ENCODE assay signal across 7 mouse cellular contexts in the genomic region with DNA sequence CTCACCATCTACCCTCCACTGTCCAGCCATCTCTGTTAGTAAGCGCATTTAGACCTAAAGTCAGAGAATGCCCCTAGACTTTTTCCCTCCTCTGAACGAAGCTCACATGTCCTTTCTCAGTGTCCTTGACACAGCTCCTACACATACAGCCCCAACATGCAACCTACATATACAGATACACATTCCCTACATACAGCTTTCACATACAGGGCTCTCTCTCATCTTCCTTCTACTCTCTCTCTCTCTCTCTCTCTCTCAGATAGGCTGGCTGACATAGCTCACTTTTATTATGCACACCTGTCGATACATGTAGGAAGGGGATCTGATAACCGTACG. TPM values are rescaled to one million over a fixed set of nuclear protein-coding genes. Genes with fewer than 3 reads are reported as not detected.
DNase-seq lines count a peak whose midpoint lies in the region; ATAC-seq and TF ChIP-seq lines count a peak whose summit lies in the region.

No protein-coding gene starts in this region.

- 0 out of 2 replicates have a peak, but pooled peaks cover 4% of the 10 kb centered on the region for H3K4me1 ChIP-seq in lung, embryonic 14.5 days (ENCODE audit: insufficient read depth)
- peaks cover 22% of the 10 kb centered on the region for H3K4me1 ChIP-seq in forebrain, embryonic 10.5 days
- H3K4me1 ChIP-seq in limb, embryonic 10.5 days: peaks cover 14% of the 10 kb centered on the region
- peaks cover 36% of the 10 kb centered on the region for H3K4me1 ChIP-seq in neural tube, embryonic 15.5 days

- no peak for DNase-seq in lung, embryonic 14.5 days
- DNase-seq in lung, postnatal 14 days: no peak
- DNase-seq in forebrain, embryonic 10.5 days (ENCODE audit: extremely low spot score, low spot score): no peak
- DNase-seq in limb, embryonic 10.5 days (ENCODE audit: low spot score): no peak
- no peak for DNase-seq in right cerebral cortex, postnatal 10 days (ENCODE audit: low spot score in 2 of 2)
- DNase-seq in frontal cortex, postnatal 10 days (ENCODE audit: low spot score in 2 of 2): no peak

- H3K9ac ChIP-seq in lung, embryonic 14.5 days: peak overlapping the region; percentile 90
- H3K9ac ChIP-seq in neural tube, embryonic 15.5 days (replicated peaks): peak overlapping the region; percentile 90

- H3K27ac ChIP-seq in lung, embryonic 14.5 days (ENCODE audit: low read depth): peak overlapping the region; percentile 83; the same call in 1 of the 2 replicates
- peak overlapping the region; percentile 92 for H3K27ac ChIP-seq in forebrain, embryonic 10.5 days
- peak overlapping the region; percentile 93; the same call in 1 of the 2 replicates for H3K27ac ChIP-seq in limb, embryonic 10.5 days
- H3K27ac ChIP-seq in neural tube, embryonic 15.5 days (replicated peaks): peak overlapping the region; percentile 91; the same call in 1 of the 2 replicates

- TF ChIP-seq CTCF in lung, embryonic 14.5 days (IDR thresholded peaks at IDR 0.05; ENCODE audit: low read depth): no peak

- peak overlapping the region; percentile 81 for H3K4me3 ChIP-seq in lung, embryonic 14.5 days (ENCODE audit: low read depth, low read length)
- peak overlapping the region; percentile 77 for H3K4me3 ChIP-seq in forebrain, embryonic 10.5 days
- H3K4me3 ChIP-seq in limb, embryonic 10.5 days: peak overlapping the region; percentile 84
- peak overlapping the region; percentile 95 for H3K4me3 ChIP-seq in neural tube, embryonic 15.5 days (replicated peaks)

- WGBS in lung, embryonic 14.5 days: 31% methylated on average over 5 of the region's 5 CpGs
- 65% methylated on average over 5 of the region's 5 CpGs for WGBS in forebrain, embryonic 10.5 days
- 64% methylated on average over 5 of the region's 5 CpGs for WGBS in limb, embryonic 10.5 days
- WGBS in neural tube, embryonic 15.5 days: 40% methylated on average over 5 of the region's 5 CpGs

- no peaks in the 10 kb centered on the region for H3K9me3 ChIP-seq in lung, embryonic 14.5 days (ENCODE audit: low read depth, low read length)
- no peaks in the 10 kb centered on the region for H3K9me3 ChIP-seq in forebrain, embryonic 10.5 days
- H3K9me3 ChIP-seq in limb, embryonic 10.5 days (replicated peaks): no peaks in the 10 kb centered on the region
- H3K9me3 ChIP-seq in neural tube, embryonic 15.5 days (replicated peaks): no peaks in the 10 kb centered on the region

- H3K4me2 ChIP-seq in lung, embryonic 14.5 days: peak overlapping the region; percentile 78
- H3K4me2 ChIP-seq in neural tube, embryonic 15.5 days: peak overlapping the region; percentile 72

- no peaks in the 10 kb centered on the region for H3K27me3 ChIP-seq in lung, embryonic 14.5 days (ENCODE audit: insufficient read depth, low read length)
- H3K27me3 ChIP-seq in forebrain, embryonic 10.5 days (ENCODE audit: poor library complexity, severe bottlenecking): peaks cover 10% of the 10 kb centered on the region
- peaks cover 9% of the 10 kb centered on the region; the same call in 1 of the 2 replicates for H3K27me3 ChIP-seq in limb, embryonic 10.5 days (ENCODE audit: low read depth, poor library complexity, severe bottlenecking)
- no peaks in the 10 kb centered on the region for H3K27me3 ChIP-seq in neural tube, embryonic 15.5 days (replicated peaks)

- H3K36me3 ChIP-seq in lung, embryonic 14.5 days (ENCODE audit: insufficient read depth): no peaks in the 10 kb centered on the region
- H3K36me3 ChIP-seq in forebrain, embryonic 10.5 days (replicated peaks): peaks cover 13% of the 10 kb centered on the region
- 0 out of 2 replicates have a peak, but pooled peaks cover 3% of the 10 kb centered on the region for H3K36me3 ChIP-seq in limb, embryonic 10.5 days
- no peaks in the 10 kb centered on the region for H3K36me3 ChIP-seq in neural tube, embryonic 15.5 days

- peak; percentile 25 for ATAC-seq in lung, embryonic 14.5 days (ENCODE audit: insufficient read depth)
- peak; percentile 46 for ATAC-seq in neural tube, embryonic 15.5 days (ENCODE audit: low FRiP score)

RNA-seq across cellular contexts. Expression of a gene that starts 0.7 kb away (rescaled TPM):
- 8.5 and 9.4 TPM in 2 replicates for polyA plus RNA-seq in lung, embryonic 14.5 days (2014; fragmentation: Nextera tagmentation; extraction: Ambion mirVana)
- 8.1 and 8.5 TPM in 2 replicates for polyA plus RNA-seq in forebrain, embryonic 10.5 days (2016; fragmentation: Nextera tagmentation; extraction: Ambion mirVana)
- polyA plus RNA-seq in limb, embryonic 10.5 days (2016; fragmentation: Nextera tagmentation; extraction: Ambion mirVana): 4.7 and 5.6 TPM in 2 replicates
- 13.8 and 16.3 TPM in 2 replicates for polyA plus RNA-seq in neural tube, embryonic 15.5 days (2015; fragmentation: Nextera tagmentation; extraction: Ambion mirVana)

RNA-seq across cellular contexts. Expression of a gene that starts 6.2 kb away (rescaled TPM):
- 1.4 and 1.6 TPM in 2 replicates for polyA plus RNA-seq in lung, embryonic 14.5 days (2014; fragmentation: Nextera tagmentation; extraction: Ambion mirVana)
- polyA plus RNA-seq in forebrain, embryonic 10.5 days (2016; fragmentation: Nextera tagmentation; extraction: Ambion mirVana): 0.25 and 0.40 TPM in 2 replicates
- 0.13 and 0.91 TPM in 2 replicates for polyA plus RNA-seq in limb, embryonic 10.5 days (2016; fragmentation: Nextera tagmentation; extraction: Ambion mirVana)
- 2.2 and 3.1 TPM in 2 replicates for polyA plus RNA-seq in neural tube, embryonic 15.5 days (2015; fragmentation: Nextera tagmentation; extraction: Ambion mirVana)
